Mouse (Mus musculus) heart, postnatal 0 days (tissue): ENCODE results near the gene Selenof.

ENCODE experiments used
- CTCF ChIP-seq: IDR thresholded peaks from 2 replicates; pipeline ENCODE4 v1.5.1; 2016; ENCODE audit warnings: antibody characterized with exemption, control low read depth, low read depth
- EP300 ChIP-seq: IDR thresholded peaks from 2 replicates; pipeline ENCODE4 v1.6.1; 2016; ENCODE audit warnings: antibody characterized with exemption, low read depth

DNA sequence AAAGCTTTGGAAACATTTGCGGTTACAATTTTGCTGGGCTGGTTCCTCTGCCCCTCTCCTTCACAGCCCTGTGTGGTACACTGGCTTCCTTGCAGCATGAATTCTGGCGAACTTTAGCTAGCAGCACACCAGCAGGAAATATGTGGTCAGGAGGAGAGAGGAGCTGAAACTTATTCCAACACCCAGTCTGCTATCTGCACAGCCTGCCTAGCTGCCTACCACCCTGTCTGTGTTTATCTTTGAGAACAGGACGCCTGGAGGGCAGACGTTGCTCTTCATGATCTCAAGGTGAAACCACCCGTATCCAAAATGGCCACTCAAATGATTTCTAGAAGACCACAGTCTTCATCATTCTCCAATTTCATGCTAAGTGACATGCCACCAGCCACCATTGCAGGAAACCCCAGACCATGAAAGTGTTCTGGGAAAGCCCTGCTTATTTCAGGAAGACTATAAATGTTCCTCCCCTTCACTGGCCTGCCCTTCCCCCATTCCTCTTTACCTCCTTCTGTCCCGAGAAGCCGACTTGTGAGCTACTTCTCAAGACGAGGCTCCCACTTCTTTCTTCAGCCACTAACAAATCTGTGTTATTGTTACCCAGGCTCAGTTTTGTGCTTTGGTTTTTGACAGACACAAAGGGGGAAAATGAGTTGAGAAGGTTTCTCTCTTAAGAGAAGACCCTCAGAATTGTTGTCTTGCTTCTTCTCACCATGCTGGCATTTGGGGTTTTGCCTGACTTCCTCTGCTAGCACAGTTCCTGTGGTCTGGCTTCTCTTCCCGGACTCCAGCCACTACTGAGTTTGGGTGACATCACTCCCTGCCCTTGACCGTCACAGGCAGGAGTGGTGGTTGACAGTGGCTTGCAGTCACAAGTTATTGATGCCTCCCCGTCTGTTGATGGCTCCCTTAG is 58.2 kb downstream of the Selenof start:
- TF ChIP-seq CTCF (no peak), EP300 (no peak)
